Comparison of ENCODE assay signal across 8 mouse cellular contexts in genomic region chr12:78910684-78911461, GRCm38 (mm10). TPM values are rescaled to one million over a fixed set of nuclear protein-coding genes. Genes with fewer than 3 reads are reported as not detected.
DNase-seq lines count a peak whose midpoint lies in the region; ATAC-seq and TF ChIP-seq lines count a peak whose summit lies in the region.

No protein-coding gene starts in this region.

- peak overlapping the region; percentile 36 for H3K4me3 ChIP-seq in intestine, embryonic 14.5 days (ENCODE audit: low read depth, low read length)
- peak overlapping the region; percentile 37 for H3K4me3 ChIP-seq in myocyte

- no peaks in the 10 kb centered on the region for H3K9me3 ChIP-seq in intestine, embryonic 14.5 days (ENCODE audit: control insufficient read depth, low read length)

- H3K27me3 ChIP-seq in intestine, embryonic 14.5 days (replicated peaks; ENCODE audit: control insufficient read depth, insufficient read depth, low read length) = peaks cover 36% of the 10 kb centered on the region
- H3K27me3 ChIP-seq in myocyte (ENCODE audit: control insufficient read depth, insufficient read depth, insufficient read length) = no peaks in the 10 kb centered on the region

- TF ChIP-seq POLR2A in myocyte (IDR thresholded peaks at IDR 0.05; ENCODE audit: insufficient read length, low read depth) = no peak

- peak; percentile 36 for ATAC-seq in intestine, embryonic 14.5 days (replicated peaks; ENCODE audit: low FRiP score, low TSS enrichment, low read depth)

- H3K9ac ChIP-seq in intestine, embryonic 14.5 days (ENCODE audit: low read length) = no peak overlapping the region

- no peaks in the 10 kb centered on the region for H3K79me2 ChIP-seq in myocyte (ENCODE audit: control insufficient read depth, insufficient read depth)

- H3ac ChIP-seq in myocyte (ENCODE audit: control insufficient read depth, insufficient read length) = no peak overlapping the region

- H3K4me2 ChIP-seq in intestine, embryonic 14.5 days (ENCODE audit: low read length) = peak overlapping the region; percentile 78
- H3K4me2 ChIP-seq in myocyte (ENCODE audit: low read depth) = peak overlapping the region; percentile 97

- peaks cover 10% of the 10 kb centered on the region; the same call in 1 of the 2 replicates for H3K4me1 ChIP-seq in intestine, embryonic 14.5 days (replicated peaks; ENCODE audit: control insufficient read depth, insufficient read depth, low read length)

- WGBS in intestine, embryonic 14.5 days = 13% methylated on average over 16 of the region's 16 CpGs

- peak; percentile 91 for DNase-seq in heart, adult 11 months
- DNase-seq in heart, adult 9 months (ENCODE audit: low spot score in 2 of 2) = no peak
- DNase-seq in embryo, embryonic 11 days = peak; percentile 10
- DNase-seq in intestine, embryonic 14.5 days (ENCODE audit: low spot score) = peak; percentile 66
- DNase-seq in adrenal gland, adult 18-20 months (ENCODE audit: low spot score in 2 of 2) = no peak
- DNase-seq in right cerebral cortex, postnatal 10 days (ENCODE audit: low spot score in 2 of 2) = no peak
- no peak for DNase-seq in adrenal gland, postnatal 4 days (ENCODE audit: low spot score in 2 of 2)

- H3K27ac ChIP-seq in intestine, embryonic 14.5 days (ENCODE audit: low read depth) = no peak overlapping the region

- H3K36me3 ChIP-seq in intestine, embryonic 14.5 days (ENCODE audit: control insufficient read depth, insufficient read depth, low read length) = no peaks in the 10 kb centered on the region
- no peaks in the 10 kb centered on the region for H3K36me3 ChIP-seq in myocyte (ENCODE audit: control insufficient read depth, insufficient read depth)

TF ChIP-seq in myocyte, 11 proteins besides CTCF, POLR2A, EP300 and RAD21:
- TF ChIP-seq SRF (IDR thresholded peaks at IDR 0.05; ENCODE audit: control insufficient read depth, insufficient read length, low read depth) (no peak), TCF12 (IDR thresholded peaks at IDR 0.05; ENCODE audit: insufficient read depth, poor library complexity, severe bottlenecking) (no peak), MAX (IDR thresholded peaks at IDR 0.05; ENCODE audit: low read depth) (no peak), POLR2AphosphoS2 (IDR thresholded peaks at IDR 0.05; ENCODE audit: insufficient read length, low read depth) (no peak), CEBPB (IDR thresholded peaks at IDR 0.05; ENCODE audit: insufficient read depth, poor library complexity, severe bottlenecking) (no peak), REST (IDR thresholded peaks at IDR 0.05; ENCODE audit: insufficient read depth, insufficient read length) (no peak), MYOD1 (IDR thresholded peaks at IDR 0.05; ENCODE audit: control insufficient read depth in 1 of 3, insufficient read length in 2 of 3, low read depth in 2 of 3) (no peak), E2F4 (IDR thresholded peaks at IDR 0.05; ENCODE audit: insufficient read depth) (no peak), MYOG (IDR thresholded peaks at IDR 0.05; ENCODE audit: control insufficient read depth in 1 of 3, insufficient read depth in 1 of 3, insufficient read length in 2 of 3, low read depth in 2 of 3) (no peak), USF1 (IDR thresholded peaks at IDR 0.05; ENCODE audit: low read depth) (no peak), TCF3 (IDR thresholded peaks at IDR 0.05; ENCODE audit: insufficient read length, low read depth) (no peak)
TF ChIP-seq in myocyte: peak in this region for 0.

RNA-seq across cellular contexts. Expression of gene Plek2, which starts 4.1 kb away (rescaled TPM):
- 13.6 and 16.2 TPM in 2 replicates for polyA plus RNA-seq in intestine, embryonic 14.5 days (2014; fragmentation: Nextera tagmentation; extraction: Ambion mirVana)
- polyA plus RNA-seq in myocyte (2012; fragmentation: generic; extraction: Trizol) = 0.55 TPM
- total RNA-seq in adrenal gland, adult 18-20 months (2021) = under 1 TPM in 1 of 2 experiments, not detected in 1; 0.26 TPM
- 1 to 10 TPM; 1.5 to 2.9 TPM for total RNA-seq in adrenal gland, postnatal 4 days (2021)

RNA-seq across cellular contexts. Expression of gene Eif2s1, which starts 49.3 kb away (rescaled TPM):
- polyA plus RNA-seq in intestine, embryonic 14.5 days (2014; fragmentation: Nextera tagmentation; extraction: Ambion mirVana) = 220 and 223 TPM in 2 replicates
- 45.6 TPM for polyA plus RNA-seq in myocyte (2012; fragmentation: generic; extraction: Trizol)
- 10 to 100 TPM; 81.9 to 83.3 TPM for total RNA-seq in adrenal gland, adult 18-20 months (2021)
- 10 to 100 TPM; 71.2 to 78.5 TPM for total RNA-seq in adrenal gland, postnatal 4 days (2021)

RNA-seq across cellular contexts. Expression of gene Atp6v1d, which starts 49.4 kb away (rescaled TPM):
- 52.8 and 65.6 TPM in 2 replicates for polyA plus RNA-seq in intestine, embryonic 14.5 days (2014; fragmentation: Nextera tagmentation; extraction: Ambion mirVana)
- polyA plus RNA-seq in myocyte (2012; fragmentation: generic; extraction: Trizol) = 68.7 TPM
- total RNA-seq in adrenal gland, adult 18-20 months (2021) = 10 to 100 TPM; 74.6 to 75.0 TPM
- 10 to 100 TPM; 48.4 to 57.7 TPM for total RNA-seq in adrenal gland, postnatal 4 days (2021)

Comparison
In these comparisons a context has a peak if more than half of its experiments do, and no peak if none do; other contexts are left out.
1. DNase-seq: peak in heart, adult 11 months (single experiment), embryo, embryonic 11 days (single experiment) and intestine, embryonic 14.5 days (single experiment); none in heart, adult 9 months (0 of 2), adrenal gland, adult 18-20 months (0 of 2), right cerebral cortex, postnatal 10 days (0 of 2) and adrenal gland, postnatal 4 days (0 of 2).